Mouse (Mus musculus) left cerebral cortex, adult 2 months (tissue): ENCODE data around the gene 3425401B19Rik. TPM values are rescaled to one million over a fixed set of nuclear protein-coding genes. Genes with fewer than 3 reads are reported as not detected.

ENCODE experiments used
- DNase-seq, 2 experiments: peaks; one replicate each; pipeline ENCODE4 v3.0.0; 2021 to 2022; ENCODE audit warnings: low spot score in 2 of 2, mixed read lengths in 1 of 2; ENCODE audit errors: extremely low spot score in 1 of 2
- H3K27ac ChIP-seq: fragments of 200-600 bp; 2 replicates; pipeline ENCODE4 v1.8.1; 2022
- H3K4me3 ChIP-seq: fragments of 200-600 bp; 2 replicates; pipeline ENCODE4 v1.8.1; 2022
- CTCF ChIP-seq: fragments of 200-600 bp; IDR thresholded peaks from 2 replicates; pipeline ENCODE4 v1.8.1; 2022; ENCODE audit warnings: antibody characterized with exemption, mild to moderate bottlenecking, moderate library complexity
- intact Hi-C: fragments of 180-260 bp; cut with DNase I; formaldehyde crosslinking; loops from one replicate; pipeline ENCODE4 v1.15.1; 2025
- total RNA-seq, 2 experiments: library from RNA; stranded (reverse); gene quantifications; 2 replicates each; pipeline ENCODE4 v1.2.3; 2021

Gene 3425401B19Rik
- total RNA-seq, 2 experiments from 2014 or later = 0.07 to 0.20 TPM

- no peak for DNase-seq
- intact Hi-C loops = no loop called here
- TF ChIP-seq CTCF = no peak
- no peak overlapping the region for H3K27ac ChIP-seq
- no peak overlapping the region for H3K4me3 ChIP-seq
Measured at GRCm38 (mm10) chr14:32632908-32633600, 52.0 kb downstream of the 3425401B19Rik start.

GRCm38 (mm10) chr14:32628584-32628983 lies 56.5 kb downstream of the 3425401B19Rik start:
- intact Hi-C loops = no loop called here
- DNase-seq = no peak
- Histone ChIP-seq H3K4me3 (no peak overlapping the region), H3K27ac (no peak overlapping the region)
- TF ChIP-seq CTCF = peak; percentile 24

GRCm38 (mm10) chr14:32627271-32627670 lies 57.8 kb downstream of the 3425401B19Rik start:
- intact Hi-C loops = no loop called here
- DNase-seq = no peak
- no peak overlapping the region for H3K4me3 ChIP-seq
- no peak for TF ChIP-seq CTCF
- no peak overlapping the region for H3K27ac ChIP-seq

GRCm38 (mm10) chr14:32624811-32625210 lies 60.3 kb downstream of the 3425401B19Rik start:
- DNase-seq = no peak
- TF ChIP-seq CTCF = no peak
- intact Hi-C loops = no loop called here
- Histone ChIP-seq H3K27ac (no peak overlapping the region), H3K4me3 (no peak overlapping the region)

GRCm38 (mm10) chr14:32624245-32624644 lies 60.8 kb downstream of the 3425401B19Rik start:
- no peak overlapping the region for H3K27ac ChIP-seq
- H3K4me3 ChIP-seq = no peak overlapping the region
- intact Hi-C loops = no loop called here
- no peak for DNase-seq
- no peak for TF ChIP-seq CTCF

GRCm38 (mm10) chr14:32617253-32617652 lies 67.8 kb downstream of the 3425401B19Rik start:
- intact Hi-C loops = no loop called here
- TF ChIP-seq CTCF = no peak
- Histone ChIP-seq H3K27ac (no peak overlapping the region), H3K4me3 (no peak overlapping the region)
- no peak for DNase-seq

GRCm38 (mm10) chr14:32609392-32609791 lies 75.7 kb downstream of the 3425401B19Rik start:
- Histone ChIP-seq H3K4me3 (no peak overlapping the region), H3K27ac (no peak overlapping the region)
- intact Hi-C loops = loop anchor here (5.0 to 10.0 kb wide), 3 partner anchors 353 to 595 kb away; no protein-coding TSS in a partner anchor
- peak; percentile 28 to 59 for DNase-seq
- peak; percentile 80 for TF ChIP-seq CTCF

Other genes with a start within 250 kb of the 3425401B19Rik start
- 1 to 10 TPM in 1 of 2 experiments, under 1 TPM in 1; 0.77 to 1.1 TPM for gene Slc18a3, start 220.4 kb downstream of the 3425401B19Rik start, total RNA-seq
- 1 to 10 TPM in 1 of 2 experiments, under 1 TPM in 1; 0.25 to 1.4 TPM for gene Chat, start 219.3 kb downstream of the 3425401B19Rik start, total RNA-seq
- gene Ercc6, start 171.8 kb downstream of the 3425401B19Rik start, total RNA-seq = 10 to 100 TPM; 21.5 to 23.3 TPM
- gene Prrxl1, start 85.9 kb downstream of the 3425401B19Rik start, total RNA-seq = not detected
- 1 to 10 TPM in 1 of 2 experiments, under 1 TPM in 1; 0.91 to 1.3 TPM for gene Tmem273, start 100.7 kb upstream of the 3425401B19Rik start, total RNA-seq
- gene Fam170b, start 148.7 kb upstream of the 3425401B19Rik start, total RNA-seq = not detected
- gene Vstm4, start 171.5 kb upstream of the 3425401B19Rik start, total RNA-seq = 1 to 10 TPM; 3.9 to 4.4 TPM